Mouse (Mus musculus): Measurements from ENCODE around the gene Igf2bp1. TPM values are rescaled to one million over a fixed set of nuclear protein-coding genes. Genes with fewer than 3 reads are reported as not detected.

Gene Igf2bp1
- total RNA-seq, 1 experiment = 354 TPM

DNA sequence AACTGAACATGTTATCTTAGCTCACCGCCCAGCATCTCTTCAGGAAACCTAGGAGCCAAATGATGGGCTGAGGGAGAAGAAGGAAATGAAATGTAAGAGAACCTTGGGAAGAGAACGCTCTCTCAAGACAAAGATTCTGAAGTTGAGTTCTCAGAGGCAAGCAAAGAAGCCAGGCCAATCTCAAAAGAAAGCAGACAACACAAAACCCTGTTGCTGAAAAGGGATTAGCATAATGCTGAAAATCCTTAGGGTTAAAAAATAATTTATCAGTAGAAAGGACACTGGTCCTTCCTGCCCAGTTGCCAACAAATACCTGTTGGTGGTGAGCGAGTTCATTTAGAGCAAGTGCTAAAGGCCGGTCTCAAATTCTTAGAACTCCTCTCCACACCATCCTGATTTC lies 15.3 kb downstream of the Igf2bp1 start:
- Histone ChIP-seq H3K9ac (ENCODE audit: insufficient read depth, low read depth, low read length, poor library complexity, severe bottlenecking) (peak overlapping the region; percentile 81), H3K27ac (ENCODE audit: insufficient read depth, low read depth, low read length, poor library complexity, severe bottlenecking) (peak overlapping the region; percentile 93), H3K9me3 (ENCODE audit: control insufficient read depth, insufficient read depth, low read depth, low read length) (no peaks in the 10 kb centered on the region), H3K4me3 (ENCODE audit: insufficient read depth in 1 of 2, low read depth in 1 of 2, low read length in 2 of 2, poor library complexity in 1 of 2, severe bottlenecking in 1 of 2) (peak overlapping the region; percentile 74 to 82), H3K4me1 (ENCODE audit: control insufficient read depth in 2 of 2, insufficient read depth in 2 of 2, low read length in 2 of 2, poor library complexity in 1 of 2) (peaks cover 16 to 31% of the 10 kb centered on the region in 2 experiments), H3K36me3 (ENCODE audit: control insufficient read depth, insufficient read depth, low read length, poor library complexity, severe bottlenecking) (peaks cover 31% of the 10 kb centered on the region)
- no peak for TF ChIP-seq HCFC1 (IDR thresholded peaks at IDR 0.05; ENCODE audit: borderline replicate concordance, insufficient read depth, low read length)
- in situ Hi-C loops (cut with MboI; ENCODE audit: low sequenced_read_pairs in 2 of 2, unreplicated experiment in 2 of 2) = no loop called here
- no peak for DNase-seq (ENCODE audit: low read depth, low spot score)

DNA sequence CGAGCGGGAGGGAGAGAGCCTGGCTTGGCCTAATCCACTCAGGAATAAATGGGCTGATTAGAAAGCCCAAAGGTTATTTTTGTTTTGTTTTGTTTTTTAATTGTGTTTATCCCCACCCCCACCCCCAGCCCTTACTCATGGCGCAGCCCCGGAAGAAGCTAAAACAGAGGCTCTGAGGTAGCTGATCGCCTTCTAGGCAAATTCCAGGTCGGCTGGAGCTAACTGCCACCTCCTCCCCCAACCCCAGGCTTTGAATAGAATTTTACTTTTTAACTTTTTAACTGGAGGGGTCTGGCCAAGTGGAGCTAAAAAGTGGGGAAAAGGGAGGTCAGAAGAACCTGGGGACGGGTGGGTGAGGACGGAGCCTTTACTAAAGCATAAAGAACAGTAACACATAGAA lies 15.9 kb downstream of the Igf2bp1 start:
- no peak for TF ChIP-seq ZNF384 (IDR thresholded peaks at IDR 0.05; ENCODE audit: low read depth, low read length)
- TF ChIP-seq HCFC1 (IDR thresholded peaks at IDR 0.05; ENCODE audit: borderline replicate concordance, insufficient read depth, low read length) = no peak
- no peak for TF ChIP-seq CHD2 (IDR thresholded peaks at IDR 0.05; ENCODE audit: low read depth, low read length)
- TF ChIP-seq ZC3H11A (IDR thresholded peaks at IDR 0.05; ENCODE audit: borderline replicate concordance, low read depth, low read length) = no peak
- TF ChIP-seq MAFK (IDR thresholded peaks at IDR 0.05; ENCODE audit: insufficient read depth, low read depth, low read length) = no peak
- Histone ChIP-seq H3K4me3 (ENCODE audit: insufficient read depth in 1 of 2, low read depth in 1 of 2, low read length in 2 of 2, poor library complexity in 1 of 2, severe bottlenecking in 1 of 2) (peak overlapping the region; percentile 15 to 82; a peak in 2 of 4 replicates), H3K4me1 (ENCODE audit: control insufficient read depth in 2 of 2, insufficient read depth in 2 of 2, low read length in 2 of 2, poor library complexity in 1 of 2) (peaks cover 16 to 31% of the 10 kb centered on the region in 2 experiments), H3K9me3 (ENCODE audit: control insufficient read depth, insufficient read depth, low read depth, low read length) (no peaks in the 10 kb centered on the region), H3K27ac (ENCODE audit: insufficient read depth, low read depth, low read length, poor library complexity, severe bottlenecking) (peak overlapping the region; percentile 93; the same call in 1 of the 2 replicates), H3K9ac (ENCODE audit: insufficient read depth, low read depth, low read length, poor library complexity, severe bottlenecking) (peak overlapping the region; percentile 81), H3K36me3 (ENCODE audit: control insufficient read depth, insufficient read depth, low read length, poor library complexity, severe bottlenecking) (peaks cover 25% of the 10 kb centered on the region)
- in situ Hi-C loops (cut with MboI; ENCODE audit: low sequenced_read_pairs in 2 of 2, unreplicated experiment in 2 of 2) = no loop called here
- no peak for DNase-seq (ENCODE audit: low read depth, low spot score)

DNA sequence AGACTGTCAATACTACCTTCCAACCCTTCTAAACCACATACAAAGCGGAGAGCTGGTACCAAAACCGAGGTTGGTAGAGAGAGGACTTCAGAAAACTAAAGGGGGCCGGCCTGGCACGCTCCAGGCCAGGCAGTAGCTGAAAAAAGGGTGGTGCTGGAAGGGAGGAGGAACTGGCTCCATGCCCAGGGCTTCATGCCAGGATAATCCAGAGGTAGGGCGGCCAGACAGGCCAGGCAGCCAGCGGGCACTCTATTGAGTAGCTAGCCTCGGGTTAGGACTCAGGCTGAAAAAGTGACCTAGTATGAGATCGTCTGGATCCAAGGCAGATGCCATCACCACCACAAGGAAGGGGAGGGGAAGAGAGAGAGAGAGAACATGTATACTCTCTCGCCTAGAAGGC lies 17.2 kb downstream of the Igf2bp1 start:
- no peak for DNase-seq (ENCODE audit: low read depth, low spot score)
- Histone ChIP-seq H3K9me3 (ENCODE audit: control insufficient read depth, insufficient read depth, low read depth, low read length) (no peaks in the 10 kb centered on the region), H3K4me3 (ENCODE audit: insufficient read depth in 1 of 2, low read depth in 1 of 2, low read length in 2 of 2, poor library complexity in 1 of 2, severe bottlenecking in 1 of 2) (no peak overlapping the region), H3K9ac (ENCODE audit: insufficient read depth, low read depth, low read length, poor library complexity, severe bottlenecking) (no peak overlapping the region), H3K4me1 (ENCODE audit: control insufficient read depth in 2 of 2, insufficient read depth in 2 of 2, low read length in 2 of 2, poor library complexity in 1 of 2) (peaks cover 19 to 30% of the 10 kb centered on the region in 2 experiments), H3K27ac (ENCODE audit: insufficient read depth, low read depth, low read length, poor library complexity, severe bottlenecking) (peak overlapping the region; percentile 34; the same call in 1 of the 2 replicates), H3K36me3 (ENCODE audit: control insufficient read depth, insufficient read depth, low read length, poor library complexity, severe bottlenecking) (peaks cover 18% of the 10 kb centered on the region)
- in situ Hi-C loops (cut with MboI; ENCODE audit: low sequenced_read_pairs in 2 of 2, unreplicated experiment in 2 of 2) = no loop called here
- TF ChIP-seq MAFK (IDR thresholded peaks at IDR 0.05; ENCODE audit: insufficient read depth, low read depth, low read length) (no peak), ZC3H11A (IDR thresholded peaks at IDR 0.05; ENCODE audit: borderline replicate concordance, low read depth, low read length) (no peak), CHD2 (IDR thresholded peaks at IDR 0.05; ENCODE audit: low read depth, low read length) (no peak), HCFC1 (IDR thresholded peaks at IDR 0.05; ENCODE audit: borderline replicate concordance, insufficient read depth, low read length) (no peak), ZNF384 (IDR thresholded peaks at IDR 0.05; ENCODE audit: low read depth, low read length) (no peak)

DNA sequence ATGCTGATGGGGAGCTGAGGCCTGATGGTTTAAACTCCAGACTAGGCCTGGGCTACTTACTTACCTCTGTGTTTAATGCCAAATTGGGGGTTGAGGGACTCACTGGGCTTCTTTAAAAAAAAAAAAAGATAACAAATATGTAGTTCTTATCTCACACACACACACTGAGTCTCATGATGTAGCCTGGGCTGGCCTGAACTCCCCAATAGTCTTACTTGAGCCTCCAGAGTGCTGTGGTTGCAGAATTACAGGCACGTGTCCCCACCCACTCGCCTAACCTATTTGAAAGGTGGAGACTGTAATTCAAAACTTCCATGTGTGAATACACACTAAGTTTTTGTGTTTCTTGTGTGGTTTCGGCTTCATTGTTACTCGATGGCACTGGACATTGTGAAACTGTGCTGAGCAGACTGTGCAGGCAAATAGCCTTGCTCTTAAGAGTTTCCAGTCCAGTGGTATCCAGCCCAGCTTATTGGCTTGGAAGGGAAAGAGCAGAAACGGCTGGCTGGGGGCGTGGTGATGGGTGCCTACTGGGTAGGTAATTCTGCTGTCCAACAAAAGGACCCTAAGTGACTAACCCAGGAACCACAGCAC lies 17.8 kb downstream of the Igf2bp1 start:
- peaks cover 18% of the 10 kb centered on the region for H3K36me3 ChIP-seq (ENCODE audit: control insufficient read depth, insufficient read depth, low read length, poor library complexity, severe bottlenecking)
- no peak overlapping the region for H3K4me3 ChIP-seq (ENCODE audit: insufficient read depth in 1 of 2, low read depth in 1 of 2, low read length in 2 of 2, poor library complexity in 1 of 2, severe bottlenecking in 1 of 2)
- H3K27ac ChIP-seq (ENCODE audit: insufficient read depth, low read depth, low read length, poor library complexity, severe bottlenecking) = no peak overlapping the region
- no peaks in the 10 kb centered on the region for H3K9me3 ChIP-seq (ENCODE audit: control insufficient read depth, insufficient read depth, low read depth, low read length)
- TF ChIP-seq MAFK (IDR thresholded peaks at IDR 0.05; ENCODE audit: insufficient read depth, low read depth, low read length) (no peak), ZC3H11A (IDR thresholded peaks at IDR 0.05; ENCODE audit: borderline replicate concordance, low read depth, low read length) (no peak), HCFC1 (IDR thresholded peaks at IDR 0.05; ENCODE audit: borderline replicate concordance, insufficient read depth, low read length) (no peak), ZNF384 (IDR thresholded peaks at IDR 0.05; ENCODE audit: low read depth, low read length) (no peak), CHD2 (IDR thresholded peaks at IDR 0.05; ENCODE audit: low read depth, low read length) (no peak)
- DNase-seq (ENCODE audit: low read depth, low spot score) = no peak
- H3K9ac ChIP-seq (ENCODE audit: insufficient read depth, low read depth, low read length, poor library complexity, severe bottlenecking) = no peak overlapping the region; the same call in 1 of the 2 replicates
- in situ Hi-C loops (cut with MboI; ENCODE audit: low sequenced_read_pairs in 2 of 2, unreplicated experiment in 2 of 2) = no loop called here
- H3K4me1 ChIP-seq (ENCODE audit: control insufficient read depth in 2 of 2, insufficient read depth in 2 of 2, low read length in 2 of 2, poor library complexity in 1 of 2) = peaks cover 22 to 32% of the 10 kb centered on the region in 2 experiments

DNA sequence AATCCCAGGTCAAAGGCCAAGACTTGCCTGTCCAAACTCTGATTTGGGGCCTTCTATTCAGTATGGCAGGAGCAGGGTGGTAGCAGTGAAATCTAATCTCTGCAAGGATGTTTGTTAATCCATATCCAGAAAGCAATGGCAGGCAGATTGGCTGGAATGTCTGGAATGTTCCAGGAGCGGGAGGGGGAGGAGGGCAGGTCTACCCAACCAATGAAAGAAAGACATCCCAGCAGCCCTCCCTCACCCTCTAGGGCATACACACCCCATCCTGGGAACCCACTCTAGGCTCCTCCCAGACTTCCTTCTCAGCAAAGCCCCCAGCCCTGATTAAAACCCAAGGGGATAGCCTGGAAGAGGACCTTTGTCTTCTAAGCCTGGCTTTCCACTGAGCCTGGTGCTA lies 23.3 kb downstream of the Igf2bp1 start:
- H3K9me3 ChIP-seq (ENCODE audit: control insufficient read depth, insufficient read depth, low read depth, low read length) = no peaks in the 10 kb centered on the region
- peak overlapping the region; percentile 62 to 80 for H3K4me3 ChIP-seq (ENCODE audit: insufficient read depth in 1 of 2, low read depth in 1 of 2, low read length in 2 of 2, poor library complexity in 1 of 2, severe bottlenecking in 1 of 2)
- peak; percentile 95 for DNase-seq (ENCODE audit: low read depth, low spot score)
- H3K27ac ChIP-seq (ENCODE audit: insufficient read depth, low read depth, low read length, poor library complexity, severe bottlenecking) = peak overlapping the region; percentile 97
- TF ChIP-seq CHD2 (IDR thresholded peaks at IDR 0.05; ENCODE audit: low read depth, low read length) (no peak), ZNF384 (IDR thresholded peaks at IDR 0.05; ENCODE audit: low read depth, low read length) (no peak), MAFK (IDR thresholded peaks at IDR 0.05; ENCODE audit: insufficient read depth, low read depth, low read length) (peak; percentile 53; the same call in 1 of the 2 replicates)
- in situ Hi-C loops (cut with MboI; ENCODE audit: low sequenced_read_pairs in 2 of 2, unreplicated experiment in 2 of 2) = no loop called here
- H3K4me1 ChIP-seq (ENCODE audit: control insufficient read depth in 2 of 2, insufficient read depth in 2 of 2, low read length in 2 of 2, poor library complexity in 1 of 2) = peaks cover 18 to 22% of the 10 kb centered on the region in 2 experiments
- peaks cover 26% of the 10 kb centered on the region for H3K36me3 ChIP-seq (ENCODE audit: control insufficient read depth, insufficient read depth, low read length, poor library complexity, severe bottlenecking)
- H3K9ac ChIP-seq (ENCODE audit: insufficient read depth, low read depth, low read length, poor library complexity, severe bottlenecking) = peak overlapping the region; percentile 79

All from ES-E14 (cell line).